11 mouse cellular contexts compared by ENCODE assay signal in genomic region chr19:4437886-4438285, GRCm38 (mm10). TPM values are rescaled to one million over a fixed set of nuclear protein-coding genes. Genes with fewer than 3 reads are reported as not detected.
DNase-seq lines count a peak whose midpoint lies in the region; ATAC-seq and TF ChIP-seq lines count a peak whose summit lies in the region.
"Had no signal": no experiment of that assay in that cellular context is flagged by ENCODE, and none has a peak within 500 bp of the region (broad histone marks: within the 10 kb centered on the region; RNA-seq: fewer than 3 reads in every experiment).

No protein-coding gene starts in this region.

- TF ChIP-seq EP300 in liver, postnatal 0 days (IDR thresholded peaks at IDR 0.05; ENCODE audit: low read depth) = no peak

- H3K36me3 ChIP-seq in liver, postnatal 0 days (replicated peaks; ENCODE audit: insufficient read depth, low read length) = no peaks in the 10 kb centered on the region
- H3K36me3 ChIP-seq in liver, embryonic 11.5 days (ENCODE audit: control insufficient read depth, insufficient read depth, low read length) = no peaks in the 10 kb centered on the region
- H3K36me3 ChIP-seq in embryonic facial prominence, embryonic 13.5 days = peaks cover 16% of the 10 kb centered on the region

- ATAC-seq in liver, postnatal 0 days = no peak
- ATAC-seq in liver, embryonic 11.5 days (replicated peaks; ENCODE audit: low FRiP score) = no peak
- peak; percentile 46 for ATAC-seq in CD4-positive, CD25-positive, alpha-beta regulatory T cell, adult 4 months
- no peak for ATAC-seq in embryonic facial prominence, embryonic 13.5 days (ENCODE audit: insufficient number of reproducible peaks, insufficient read depth, low FRiP score, low TSS enrichment, low read depth)
- ATAC-seq: forebrain, embryonic 16.5 days had no signal

- no peak overlapping the region; the same call in 1 of the 2 replicates for H3K4me3 ChIP-seq in liver, postnatal 0 days (ENCODE audit: low read depth, low read length)
- H3K4me3 ChIP-seq in liver, embryonic 11.5 days (ENCODE audit: low read depth, low read length) = no peak overlapping the region
- H3K4me3 ChIP-seq in embryonic facial prominence, embryonic 13.5 days = 0 out of 2 replicates have a peak overlapping the region, but pooled peaks have one; percentile 7

- WGBS in liver, postnatal 0 days (ENCODE audit: insufficient replicate concordance) = 26% methylated on average over 6 of the region's 6 CpGs
- 51% methylated on average over 6 of the region's 6 CpGs for WGBS in liver, embryonic 11.5 days
- WGBS in embryonic facial prominence, embryonic 13.5 days = 62% methylated on average over 6 of the region's 6 CpGs

- H3K9ac ChIP-seq in liver, postnatal 0 days (replicated peaks) = no peak overlapping the region
- H3K9ac ChIP-seq in liver, embryonic 11.5 days (ENCODE audit: low read depth, low read length) = no peak overlapping the region
- no peak overlapping the region for H3K9ac ChIP-seq in embryonic facial prominence, embryonic 13.5 days

- peaks cover 16% of the 10 kb centered on the region for H3K27me3 ChIP-seq in liver, postnatal 0 days (ENCODE audit: insufficient read depth, low read length)
- peaks cover 29% of the 10 kb centered on the region for H3K27me3 ChIP-seq in liver, embryonic 11.5 days (replicated peaks; ENCODE audit: control insufficient read depth, insufficient read depth, low read length)
- H3K27me3 ChIP-seq in embryonic facial prominence, embryonic 13.5 days = no peaks in the 10 kb centered on the region

- H3K27ac ChIP-seq in liver, postnatal 0 days (ENCODE audit: low read depth) = no peak overlapping the region
- no peak overlapping the region for H3K27ac ChIP-seq in liver, embryonic 11.5 days (ENCODE audit: low read depth, low read length)
- H3K27ac ChIP-seq in embryonic facial prominence, embryonic 13.5 days = no peak overlapping the region

- no peak for DNase-seq in liver, postnatal 0 days
- DNase-seq in liver, embryonic 11.5 days (ENCODE audit: low spot score) = no peak
- peak; percentile 30 for DNase-seq in naive thymus-derived CD4-positive, alpha-beta T cell, adult 2 months (ENCODE audit: low read depth)
- DNase-seq in right cerebral cortex, postnatal 10 days (ENCODE audit: low spot score in 2 of 2) = no peak
- DNase-seq in left cerebral cortex, postnatal 10 days (ENCODE audit: extremely low spot score in 1 of 2, low spot score in 2 of 2) = no peak
- no peak for DNase-seq in spleen, postnatal 4 days (ENCODE audit: low spot score in 2 of 2)
- DNase-seq: kidney, adult 8-10 months had no signal

- H3K4me2 ChIP-seq in liver, postnatal 0 days (ENCODE audit: low read depth, low read length) = peak overlapping the region; percentile 81
- H3K4me2 ChIP-seq in liver, embryonic 11.5 days = no peak overlapping the region
- H3K4me2 ChIP-seq in embryonic facial prominence, embryonic 13.5 days = peak overlapping the region; percentile 33
- H3K4me2 ChIP-seq: midbrain, embryonic 11.5 days had no signal

- H3K9me3 ChIP-seq in liver, postnatal 0 days (ENCODE audit: low read length) = no peaks in the 10 kb centered on the region
- no peaks in the 10 kb centered on the region for H3K9me3 ChIP-seq in liver, embryonic 11.5 days (ENCODE audit: control insufficient read depth, low read length)
- H3K9me3 ChIP-seq in embryonic facial prominence, embryonic 13.5 days = no peaks in the 10 kb centered on the region

- intact Hi-C loops in left cerebral cortex, postnatal 10 days (cut with DNase I) = no loop called here

- H3K4me1 ChIP-seq in liver, postnatal 0 days (ENCODE audit: insufficient read depth) = peaks cover 18% of the 10 kb centered on the region
- H3K4me1 ChIP-seq in liver, embryonic 11.5 days (replicated peaks; ENCODE audit: control insufficient read depth, insufficient read depth, low read length) = peaks cover 11% of the 10 kb centered on the region; the same call in 1 of the 2 replicates
- peaks cover 48% of the 10 kb centered on the region for H3K4me1 ChIP-seq in embryonic facial prominence, embryonic 13.5 days

- no peak for TF ChIP-seq CTCF in liver, postnatal 0 days (IDR thresholded peaks at IDR 0.05; ENCODE audit: low read depth)

RNA-seq across cellular contexts. Expression of gene Rhod, which starts 1.3 kb away (rescaled TPM):
- 14.8 and 19.0 TPM in 2 replicates for polyA plus RNA-seq in liver, postnatal 0 days (2015; fragmentation: Nextera tagmentation; extraction: Ambion mirVana)
- polyA plus RNA-seq in liver, embryonic 11.5 days (2014; fragmentation: Nextera tagmentation; extraction: Ambion mirVana) = 10.3 and 14.3 TPM in 2 replicates
- 1 to 10 TPM; 2.6 to 3.2 TPM for polyA plus RNA-seq in CD4-positive, CD25-positive, alpha-beta regulatory T cell, adult 4 months (2017; shearing (Covaris generic))
- 39.2 and 42.7 TPM in 2 replicates for polyA plus RNA-seq in embryonic facial prominence, embryonic 13.5 days (2015; fragmentation: Nextera tagmentation; extraction: Ambion mirVana)
- total RNA-seq in left cerebral cortex, postnatal 10 days (2021) = 1 to 10 TPM in 1 of 2 experiments, under 1 TPM in 1; 0.95 to 1.7 TPM

RNA-seq across cellular contexts. Expression of gene Syt12, which starts 39.4 kb away (rescaled TPM):
- polyA plus RNA-seq in liver, postnatal 0 days (2015; fragmentation: Nextera tagmentation; extraction: Ambion mirVana) = 0.15 and 0.19 TPM in 2 replicates
- 0.26 and 0.27 TPM in 2 replicates for polyA plus RNA-seq in liver, embryonic 11.5 days (2014; fragmentation: Nextera tagmentation; extraction: Ambion mirVana)
- polyA plus RNA-seq in CD4-positive, CD25-positive, alpha-beta regulatory T cell, adult 4 months (2017; shearing (Covaris generic)) = not detected
- 2.0 and 2.3 TPM in 2 replicates for polyA plus RNA-seq in embryonic facial prominence, embryonic 13.5 days (2015; fragmentation: Nextera tagmentation; extraction: Ambion mirVana)
- total RNA-seq in left cerebral cortex, postnatal 10 days (2021) = 10 to 100 TPM; 13.3 to 16.6 TPM

RNA-seq across cellular contexts. Expression of gene Kdm2a, which starts 39.8 kb away (rescaled TPM):
- polyA plus RNA-seq in liver, postnatal 0 days (2015; fragmentation: Nextera tagmentation; extraction: Ambion mirVana) = 7.8 and 8.5 TPM in 2 replicates
- polyA plus RNA-seq in liver, embryonic 11.5 days (2014; fragmentation: Nextera tagmentation; extraction: Ambion mirVana) = 39.8 and 40.2 TPM in 2 replicates
- 10 to 100 TPM; 90.1 to 95.4 TPM for polyA plus RNA-seq in CD4-positive, CD25-positive, alpha-beta regulatory T cell, adult 4 months (2017; shearing (Covaris generic))
- 53.6 and 59.4 TPM in 2 replicates for polyA plus RNA-seq in embryonic facial prominence, embryonic 13.5 days (2015; fragmentation: Nextera tagmentation; extraction: Ambion mirVana)
- total RNA-seq in left cerebral cortex, postnatal 10 days (2021) = 10 to 100 TPM; 66.6 to 67.3 TPM
